Mouse (Mus musculus) adrenal gland, adult 18-20 months (tissue): ENCODE measurements around the gene Grip1. TPM values are rescaled to one million over a fixed set of nuclear protein-coding genes. Genes with fewer than 3 reads are reported as not detected.

Source experiments
- DNase-seq, 2 experiments: peaks; one replicate each; pipeline ENCODE4 v3.0.0; 2021 to 2022; ENCODE audit warnings: low spot score in 2 of 2
- total RNA-seq, 2 experiments: library from RNA; stranded (reverse); gene quantifications; 1 replicate in 1 of 2; 2 replicates in 1 of 2; pipeline ENCODE4 v1.2.3; 2021

Grip1 gene
- total RNA-seq, 2 experiments from 2014 or later: 0.29 to 0.30 TPM

- no peak for DNase-seq
Measured at GRCm38 (mm10) chr10:120114493-120114892, 660.9 kb downstream of the Grip1 start.

DNA sequence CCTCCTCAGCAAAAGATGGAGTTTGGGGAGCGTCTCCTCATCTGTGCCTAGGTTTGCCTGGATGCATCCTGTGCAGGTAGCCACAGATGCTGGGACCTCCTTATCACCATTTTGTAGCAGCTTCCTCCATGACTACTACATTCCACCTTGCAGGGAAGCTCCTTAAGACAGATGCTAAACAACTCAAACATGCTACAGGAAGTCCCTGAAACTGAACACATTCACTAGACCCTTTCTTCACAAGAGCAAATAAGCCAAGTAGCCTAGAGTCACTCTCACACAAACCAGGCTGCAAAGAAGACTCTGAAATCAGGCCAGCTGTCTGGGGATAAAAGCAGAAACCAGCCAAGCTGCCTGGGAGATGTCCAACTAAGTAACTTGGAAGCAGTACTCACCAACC, 661.6 kb downstream of the Grip1 start:
- DNase-seq: no peak

- DNase-seq: no peak
Measured at GRCm38 (mm10) chr10:120123721-120124120, 670.1 kb downstream of the Grip1 start.

- DNase-seq: peak; percentile 84 to 87
Measured at GRCm38 (mm10) chr10:120124801-120125464, 671.3 kb downstream of the Grip1 start.

- no peak for DNase-seq
Measured at GRCm38 (mm10) chr10:120125465-120125857, 671.8 kb downstream of the Grip1 start.

DNA sequence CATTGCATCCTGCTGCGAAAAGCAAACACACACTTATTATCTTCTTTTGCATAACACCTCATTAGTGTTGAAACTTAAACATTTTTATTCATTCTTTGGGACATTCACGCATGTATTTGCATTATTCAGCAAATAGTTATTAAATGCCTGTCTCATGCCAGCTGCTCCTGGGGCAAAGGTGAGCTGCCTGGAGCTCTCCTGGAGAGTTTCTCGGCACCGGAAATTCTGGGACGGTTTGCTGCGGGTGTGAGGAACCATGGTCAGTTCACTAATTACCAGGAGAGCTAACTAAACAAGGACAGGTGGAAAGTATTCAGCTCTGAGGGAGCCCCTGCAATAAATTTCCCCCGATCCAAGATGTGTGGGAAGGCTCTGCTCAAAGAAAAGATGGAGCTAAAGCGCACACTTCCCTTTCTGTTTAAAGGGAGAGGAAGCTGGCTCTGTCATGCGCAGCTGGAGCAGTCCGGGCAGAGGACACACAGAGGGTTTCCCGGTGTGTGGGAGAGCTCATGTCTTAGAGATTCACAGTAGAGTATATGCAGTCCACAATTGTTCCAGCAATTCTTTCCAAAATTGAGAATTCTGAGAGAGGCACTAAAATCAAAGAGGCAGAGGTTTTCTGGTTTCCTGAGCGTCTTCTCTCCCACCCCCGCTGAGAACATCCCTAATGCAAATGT, 675.1 kb downstream of the Grip1 start:
- no peak for DNase-seq

GRCm38 (mm10) chr10:120130621-120131020, 677.0 kb downstream of the Grip1 start:
- peak in 1 of 2 experiments; percentile 14 for DNase-seq

DNA sequence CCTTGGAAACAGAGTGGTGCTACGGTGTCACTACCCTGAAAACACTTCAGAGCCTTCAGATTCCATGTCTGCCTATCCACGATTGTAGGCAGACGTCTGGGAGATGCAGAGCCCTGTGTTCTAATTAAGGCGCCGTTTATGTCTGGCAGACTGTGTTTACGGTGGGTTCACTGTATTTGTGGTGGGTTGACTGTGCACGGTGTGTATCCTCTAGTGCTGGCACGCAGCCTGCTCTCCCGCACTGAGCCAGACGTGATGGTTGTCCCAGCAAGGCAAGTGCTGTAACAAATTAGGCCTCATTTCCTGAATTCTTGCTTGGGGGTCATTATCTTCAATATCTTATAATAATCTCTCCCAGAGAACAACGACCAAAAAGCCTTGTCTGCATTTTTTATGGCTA, 680.1 kb downstream of the Grip1 start:
- DNase-seq: no peak

DNA sequence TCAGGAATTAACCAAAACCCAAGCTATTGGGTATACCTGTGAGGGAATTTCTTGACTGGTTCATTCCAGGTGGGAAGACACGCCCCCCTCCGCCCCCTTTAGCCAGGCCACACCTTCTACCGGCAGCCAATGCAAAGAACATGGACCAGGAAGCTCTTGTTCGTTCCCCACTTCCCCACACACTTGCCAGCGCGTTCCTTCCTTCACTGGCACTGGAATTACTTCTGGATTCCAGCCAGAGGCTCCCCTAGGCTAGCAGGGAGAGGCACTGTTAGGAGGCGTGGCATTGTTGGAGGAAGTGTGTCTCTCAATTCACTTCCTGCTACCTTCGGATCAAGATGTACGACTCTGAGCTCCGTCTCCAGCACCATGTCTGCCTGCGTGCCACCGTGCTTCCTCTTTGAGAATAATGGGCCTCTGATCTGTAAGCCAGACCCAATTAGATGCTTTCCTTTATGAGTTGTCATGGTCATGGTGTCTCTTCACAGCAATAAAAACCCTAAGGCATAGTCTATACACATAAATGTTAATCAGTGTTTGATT, 682.5 kb downstream of the Grip1 start:
- no peak for DNase-seq

Other genes with a start within 250 kb of the Grip1 start
- 100 to 1,000 TPM in 1 of 2 experiments, 10 to 100 TPM in 1; 90.2 to 113 TPM for gene Cand1, start 213.8 kb upstream of the Grip1 start, total RNA-seq